Mouse (Mus musculus) Muller cell, postnatal 12 days (primary cell): ENCODE measurements around the gene Prelp.

Experiments
- DNase-seq: peaks from one replicate; pipeline ENCODE4 v3.0.0-alpha.2; 2015; ENCODE audit errors: inconsistent ontology term

Gene Prelp

GRCm38 (mm10) chr1:133899043-133899542, 22.1 kb downstream of the Prelp start:
- no peak for DNase-seq

DNA sequence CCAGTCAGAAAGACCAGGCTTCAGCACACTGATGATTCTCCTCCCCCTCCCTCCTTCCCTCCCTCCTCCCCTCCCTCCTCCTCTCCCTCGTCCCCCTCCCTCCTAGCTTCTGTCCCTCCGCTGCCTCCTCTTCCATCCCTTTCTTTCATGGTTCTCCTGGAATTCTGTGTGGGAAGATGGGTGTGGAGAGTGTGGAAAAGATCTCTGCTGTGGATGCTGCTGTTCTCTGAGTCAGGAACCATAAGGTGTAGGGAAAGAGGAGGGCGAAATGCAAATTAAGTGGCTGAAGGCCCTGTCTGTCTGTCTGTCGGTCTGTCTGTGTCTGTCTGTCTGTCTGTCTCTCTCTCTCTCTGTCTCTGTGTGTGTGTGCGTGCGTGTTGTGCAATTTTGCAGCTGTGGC, 23.9 kb downstream of the Prelp start:
- DNase-seq, result no peak

DNA sequence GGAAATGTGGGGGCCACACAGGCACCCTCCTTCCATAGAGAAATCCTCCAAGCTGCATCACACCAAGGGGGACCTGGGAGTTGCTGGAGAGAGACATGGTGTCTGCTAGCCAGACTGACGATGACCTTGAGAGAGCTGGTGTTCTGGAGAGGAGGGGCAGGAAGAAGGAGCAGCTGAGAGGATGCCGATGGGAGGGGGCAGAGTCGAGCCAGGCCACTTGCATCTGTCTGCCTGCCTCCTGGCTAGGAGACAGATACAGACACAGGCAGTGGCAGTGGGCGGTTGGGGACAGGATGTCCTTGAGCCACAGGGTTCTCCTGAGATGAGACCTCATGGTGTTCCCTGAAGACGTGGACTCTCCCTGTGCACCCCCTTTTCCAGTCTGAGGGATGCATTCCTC, 29.7 kb downstream of the Prelp start:
- no peak for DNase-seq

DNA sequence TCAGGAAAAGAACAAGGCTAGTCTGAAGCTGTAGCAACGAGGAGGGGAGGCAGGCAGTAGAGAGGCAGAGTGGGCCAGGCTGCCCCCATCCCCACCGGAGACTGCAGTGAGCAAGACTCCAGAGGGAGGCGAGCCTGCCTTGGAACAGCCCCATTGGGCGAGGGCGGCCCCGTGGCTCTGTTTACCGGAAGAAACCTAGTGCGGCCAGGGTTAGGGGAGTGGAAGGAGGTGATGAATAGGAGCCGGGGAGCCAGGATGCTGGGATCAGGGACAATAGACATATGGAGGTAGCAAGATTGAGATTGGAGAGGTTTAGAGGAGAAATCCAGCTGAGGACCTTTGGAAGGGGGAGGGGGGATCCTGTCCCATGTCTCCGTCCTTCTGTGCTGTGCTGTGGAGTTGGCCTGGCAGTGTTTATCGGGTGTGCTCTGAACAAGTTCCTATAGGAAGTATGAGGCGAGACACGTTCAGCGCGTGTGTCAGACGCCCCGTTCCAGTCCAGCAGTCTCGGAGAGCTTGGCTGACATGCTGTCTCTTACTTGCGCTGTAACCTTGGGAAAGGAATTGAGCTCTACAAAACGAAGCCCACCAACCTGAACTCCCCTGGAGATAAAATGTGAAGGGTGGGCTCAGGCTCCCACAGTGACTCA, 31.1 kb downstream of the Prelp start:
- no peak for DNase-seq

GRCm38 (mm10) chr1:133887538-133888250, 33.5 kb downstream of the Prelp start:
- DNase-seq, result no peak

- no peak for DNase-seq
Observed at GRCm38 (mm10) chr1:133887044-133887443, 34.2 kb downstream of the Prelp start.

DNA sequence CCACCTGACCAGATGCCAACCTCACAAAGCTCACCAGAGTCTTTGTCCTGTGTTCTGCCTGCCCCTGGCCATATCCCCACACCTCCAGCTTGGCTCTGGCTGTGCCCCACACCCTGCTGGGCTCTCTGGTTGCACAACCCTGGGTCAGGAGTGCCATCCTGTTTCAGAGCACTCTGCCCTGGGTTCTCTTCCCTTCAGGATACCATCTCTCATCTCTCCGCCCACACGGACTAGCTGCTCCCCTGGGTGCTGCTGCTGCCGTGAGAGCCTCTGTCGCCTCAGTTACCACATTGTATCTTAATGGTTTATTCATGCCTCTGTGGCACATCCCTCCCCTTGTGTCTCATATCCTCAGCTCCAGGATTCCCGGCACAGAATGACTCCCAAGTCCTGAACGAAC, 34.8 kb downstream of the Prelp start:
- no peak for DNase-seq

DNA sequence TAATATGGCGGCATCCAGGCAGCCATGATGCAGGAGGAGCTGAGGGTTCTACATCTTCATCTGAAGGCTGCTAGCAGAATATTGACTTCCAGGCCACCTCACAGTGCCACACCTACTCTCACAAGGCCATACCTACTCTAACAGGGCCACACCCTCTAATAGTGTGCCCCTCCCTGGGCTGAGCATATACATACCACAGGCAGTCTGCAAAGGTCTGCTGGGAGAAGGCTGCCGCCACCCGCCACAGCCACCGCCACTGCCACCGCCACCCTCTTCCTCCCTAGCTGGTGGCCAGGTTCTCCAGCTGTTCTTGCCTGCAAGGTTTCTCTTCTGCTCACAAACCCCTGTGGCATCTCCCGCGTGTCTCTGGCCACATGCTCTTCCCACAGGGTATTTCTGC, 35.4 kb downstream of the Prelp start:
- no peak for DNase-seq

DNA sequence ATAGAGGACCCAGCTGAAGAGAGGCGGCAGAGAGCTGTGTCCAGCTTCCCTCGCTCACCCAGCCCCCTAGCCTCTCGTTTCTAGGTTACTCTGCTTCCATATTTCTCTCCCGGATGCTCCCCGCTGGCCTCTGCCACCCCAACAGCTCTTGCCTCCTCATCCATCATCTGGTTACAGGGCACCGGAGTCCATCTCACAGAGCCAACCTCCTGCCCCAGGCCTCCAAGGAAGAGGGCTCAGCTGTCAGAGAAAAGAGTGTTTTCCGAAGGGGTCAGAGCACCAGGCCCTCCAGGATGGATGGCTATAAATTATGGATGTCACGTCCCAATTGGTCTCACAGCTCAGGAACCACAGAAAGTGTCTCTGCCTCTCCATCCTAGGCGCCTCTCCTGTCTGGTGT, 36.5 kb downstream of the Prelp start:
- no peak for DNase-seq

DNA sequence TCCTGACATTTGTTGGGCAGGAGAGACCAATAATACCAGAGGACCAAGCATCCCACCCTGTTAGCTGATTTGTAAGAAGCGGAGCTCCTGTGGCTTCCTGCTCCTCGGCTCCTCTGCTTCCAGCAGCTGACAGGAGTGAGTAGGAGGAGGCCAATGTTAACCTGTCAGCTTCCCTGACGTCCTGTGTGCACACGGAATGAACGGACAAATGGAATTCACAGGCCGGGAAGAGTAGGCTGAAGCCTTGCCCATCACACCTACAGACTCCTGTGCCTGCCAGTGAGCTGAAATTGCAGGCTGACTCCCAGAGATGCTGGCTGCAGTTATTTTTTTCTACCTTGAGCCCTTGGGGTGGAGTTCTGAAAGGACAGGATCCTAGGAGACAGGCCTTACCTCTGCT, 37.1 kb downstream of the Prelp start:
- DNase-seq, result no peak

DNA sequence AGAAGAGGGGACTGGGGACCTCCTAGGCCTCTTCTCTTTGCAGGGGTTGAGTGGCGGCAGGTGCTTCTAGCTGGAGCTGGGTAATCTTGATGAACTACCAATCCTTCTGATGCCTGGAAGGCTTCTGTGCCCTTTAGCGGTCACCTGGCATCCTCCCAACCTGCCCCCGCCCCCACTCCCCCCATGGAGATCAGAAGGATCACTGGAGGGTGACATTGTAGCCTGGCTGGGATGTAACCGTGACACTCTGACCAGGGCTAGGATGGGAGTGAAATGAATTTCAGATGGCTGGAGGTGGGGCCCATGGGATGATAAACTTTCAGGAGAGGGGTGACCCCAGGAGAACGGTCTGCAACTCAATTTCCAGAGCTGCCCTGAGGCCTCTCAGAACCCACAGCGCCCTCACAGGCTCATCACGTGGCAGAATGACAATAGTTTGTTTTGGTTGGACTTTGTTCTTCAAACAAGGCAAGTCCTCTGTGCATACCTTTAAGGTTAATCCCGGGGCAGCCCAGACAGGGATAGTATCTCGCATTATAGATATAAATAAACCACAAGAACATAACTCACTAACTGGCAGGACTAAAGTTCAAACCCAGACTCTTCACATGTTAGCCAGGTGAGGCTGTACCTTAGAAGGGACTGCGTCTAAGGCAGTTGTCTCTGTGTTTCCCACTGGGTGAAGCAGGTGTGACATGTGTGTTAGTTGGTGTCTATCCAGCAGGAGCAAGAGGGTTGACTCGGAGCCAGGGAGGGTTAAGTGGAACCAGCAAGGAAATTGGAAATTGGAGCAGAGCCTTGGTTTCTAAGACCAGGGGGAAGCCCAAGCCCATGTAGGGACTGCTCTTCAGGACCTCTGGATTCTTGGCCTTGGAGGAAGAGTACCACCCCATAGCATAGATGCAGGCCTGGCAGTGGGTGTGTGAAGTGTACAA, 38.7 kb downstream of the Prelp start:
- no peak for DNase-seq

DNA sequence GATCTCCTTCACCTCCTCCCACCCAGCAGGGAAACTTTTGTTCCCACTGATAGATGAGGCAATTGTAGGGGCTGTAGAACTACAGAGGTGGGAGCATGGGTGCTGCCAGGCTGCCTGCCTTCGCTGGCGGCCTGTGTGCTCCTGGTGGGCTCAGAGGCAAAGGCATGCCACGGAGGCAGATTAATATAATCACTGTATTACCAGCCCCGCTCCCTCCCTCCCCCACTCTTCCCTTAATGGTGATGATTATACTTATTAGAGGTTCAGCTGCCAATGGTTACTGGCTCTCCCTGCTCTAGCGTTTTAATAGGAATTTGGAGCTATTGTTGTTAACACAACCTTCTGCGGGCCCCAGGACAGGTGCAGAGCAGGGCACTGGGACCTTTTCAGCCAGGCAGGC, 39.4 kb downstream of the Prelp start:
- DNase-seq, result no peak

DNA sequence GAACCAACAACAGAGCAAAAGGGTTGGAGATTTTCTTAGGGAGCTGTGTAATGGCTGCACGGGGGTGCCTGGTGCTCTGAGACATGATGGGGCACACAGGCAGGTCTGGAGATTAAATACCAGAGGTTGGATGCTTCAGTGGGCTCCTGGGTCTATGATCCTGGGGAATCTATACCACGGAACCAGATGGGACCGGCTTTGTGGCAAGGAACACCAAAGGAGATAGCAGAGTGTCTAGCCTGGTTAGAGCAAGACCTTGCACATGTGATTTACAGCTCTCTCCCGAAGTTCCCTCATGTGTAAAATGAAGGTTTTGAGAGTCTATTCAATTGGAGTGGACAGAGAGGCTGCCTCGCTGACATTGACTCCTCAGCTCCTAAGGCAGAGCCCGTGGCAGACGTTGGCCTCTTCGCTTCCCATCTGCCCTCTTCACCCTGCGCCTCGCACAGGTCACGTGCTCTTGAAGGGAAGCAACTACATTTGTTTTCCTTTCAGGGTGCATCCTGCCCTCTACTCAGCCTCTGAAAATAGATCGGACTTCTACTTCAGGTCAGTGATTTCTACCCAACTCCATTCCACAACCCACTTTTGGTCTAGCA, 42.3 kb downstream of the Prelp start:
- no peak for DNase-seq

DNA sequence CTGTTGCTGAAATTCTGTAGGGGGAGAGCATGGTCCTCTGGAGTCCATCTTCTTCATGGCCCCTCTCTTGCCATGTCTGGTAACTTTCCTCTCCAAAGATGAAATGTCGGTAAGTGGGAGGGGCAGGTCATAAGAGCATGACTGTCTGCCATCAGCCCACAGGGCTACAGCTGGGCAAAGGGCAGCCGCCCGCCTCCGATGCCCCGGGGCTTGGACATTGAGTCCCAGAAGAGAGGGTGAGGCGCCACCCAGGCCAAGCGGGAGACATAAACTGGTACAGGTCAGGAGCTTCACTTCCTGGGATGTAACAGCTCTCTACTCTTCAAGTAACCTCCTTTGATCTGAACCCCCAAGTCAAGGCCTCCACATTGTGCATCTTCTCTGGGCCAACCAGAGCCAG, 44.3 kb downstream of the Prelp start:
- DNase-seq, result no peak

DNA sequence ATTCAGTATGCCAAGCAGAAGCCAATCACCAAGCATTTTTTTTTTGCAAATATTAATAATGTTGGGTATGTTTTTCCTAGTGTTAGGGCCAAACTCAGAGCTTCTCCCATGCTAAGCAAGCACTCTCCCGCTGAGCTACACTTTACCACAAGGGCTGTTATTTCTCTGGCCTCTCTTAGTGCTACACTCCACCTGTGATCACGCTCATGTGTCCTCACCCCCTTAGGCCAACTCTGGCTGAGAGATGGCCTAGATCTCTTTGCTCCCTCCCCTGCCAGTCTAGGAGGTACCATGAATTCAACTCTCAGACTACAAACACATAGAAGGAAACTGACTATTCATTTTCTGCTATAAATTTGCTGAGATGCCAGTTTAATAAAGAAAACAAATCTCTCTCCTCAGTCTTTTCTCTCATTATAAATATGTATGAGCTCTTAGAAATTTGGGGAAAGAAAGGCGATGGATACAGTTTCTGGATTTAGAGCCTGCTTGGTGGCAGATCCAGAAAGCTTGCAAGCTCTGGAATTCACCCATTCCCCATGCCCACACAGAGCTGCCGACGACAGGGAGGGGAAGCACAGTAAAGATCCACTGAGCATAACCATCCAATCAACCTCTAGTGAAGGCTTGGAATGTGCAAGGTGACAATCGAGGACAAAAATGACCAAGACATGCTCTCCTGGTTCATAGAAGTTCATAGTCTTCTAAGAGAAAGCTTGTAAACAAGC, 48.0 kb downstream of the Prelp start:
- DNase-seq, result no peak

GRCm38 (mm10) chr1:133871241-133871640, 50.0 kb downstream of the Prelp start:
- DNase-seq, result no peak

DNA sequence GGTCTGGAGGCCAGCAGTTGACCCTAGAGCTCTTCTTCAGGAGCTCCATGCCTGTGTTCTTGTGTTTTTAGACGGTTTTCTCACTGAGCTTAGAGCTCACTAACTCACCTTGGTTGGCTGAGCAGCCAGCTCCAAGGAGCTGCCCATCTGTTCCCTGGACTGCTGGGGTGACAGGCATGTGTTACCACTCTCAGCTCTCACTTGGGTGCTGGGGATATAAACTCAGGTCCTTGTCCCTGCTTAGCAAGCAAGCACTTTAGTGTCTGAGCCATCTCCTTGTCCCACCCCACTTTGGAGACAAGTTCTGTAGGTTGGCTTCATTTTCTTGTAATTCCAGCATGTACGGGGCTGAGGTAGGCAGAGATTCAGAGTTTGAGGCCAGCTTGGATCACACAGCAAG, 52.0 kb downstream of the Prelp start:
- no peak for DNase-seq

GRCm38 (mm10) chr1:133863257-133863997, 57.8 kb downstream of the Prelp start:
- peak; percentile 72 for DNase-seq

GRCm38 (mm10) chr1:133861028-133861427, 60.2 kb downstream of the Prelp start:
- DNase-seq, result no peak
